In genomic region chr1:137560389-137561268, GRCm38 (mm10) we compare ENCODE assay signal across 11 mouse cellular contexts.
A peak's percentile ranks its signal among the peaks of the same experiment; 100 is the strongest.
DNase-seq lines count a peak whose midpoint lies in the region; ATAC-seq lines count a peak whose summit lies in the region.
"Had no signal": no experiment of that assay in that cellular context is flagged by ENCODE, and none has a peak within 500 bp of the region (broad histone marks: within the 10 kb centered on the region; RNA-seq: fewer than 3 reads in every experiment).

No protein-coding gene starts in this region.

- WGBS in kidney, embryonic 15.5 days = 35% methylated on average over 11 of the region's 11 CpGs
- 37% methylated on average over 11 of the region's 11 CpGs for WGBS in limb, embryonic 15.5 days
- 69% methylated on average over 11 of the region's 11 CpGs for WGBS in forebrain, embryonic 11.5 days

- peak overlapping the region; percentile 54 for H3K27ac ChIP-seq in kidney, embryonic 15.5 days
- H3K27ac ChIP-seq in limb, embryonic 15.5 days = 0 out of 2 replicates have a peak overlapping the region, but pooled peaks have one; percentile 33
- no peak overlapping the region for H3K27ac ChIP-seq in forebrain, embryonic 11.5 days (ENCODE audit: low read depth, low read length)
- H3K27ac ChIP-seq: hindbrain, embryonic 14.5 days had no signal

- no peaks in the 10 kb centered on the region for H3K27me3 ChIP-seq in kidney, embryonic 15.5 days
- H3K27me3 ChIP-seq in limb, embryonic 15.5 days = no peaks in the 10 kb centered on the region
- no peaks in the 10 kb centered on the region for H3K27me3 ChIP-seq in forebrain, embryonic 11.5 days (ENCODE audit: control insufficient read depth, insufficient read depth, low read length)

- 0 out of 2 replicates have a peak, but pooled peaks cover 3% of the 10 kb centered on the region for H3K4me1 ChIP-seq in kidney, embryonic 15.5 days
- H3K4me1 ChIP-seq in limb, embryonic 15.5 days = peaks cover 15% of the 10 kb centered on the region
- H3K4me1 ChIP-seq in forebrain, embryonic 11.5 days (replicated peaks; ENCODE audit: control insufficient read depth, insufficient read depth, low read length) = no peaks in the 10 kb centered on the region

- H3K9ac ChIP-seq in kidney, embryonic 15.5 days = no peak overlapping the region
- no peak overlapping the region for H3K9ac ChIP-seq in limb, embryonic 15.5 days
- H3K9ac ChIP-seq in forebrain, embryonic 11.5 days (ENCODE audit: low read length) = no peak overlapping the region
- H3K9ac ChIP-seq: hindbrain, embryonic 14.5 days had no signal

- H3K4me2 ChIP-seq in kidney, embryonic 15.5 days = no peak overlapping the region
- no peak overlapping the region for H3K4me2 ChIP-seq in limb, embryonic 15.5 days
- no peak overlapping the region for H3K4me2 ChIP-seq in forebrain, embryonic 11.5 days (ENCODE audit: low read depth, low read length, severe bottlenecking)
- H3K4me2 ChIP-seq: hindbrain, embryonic 14.5 days had no signal

- H3K9me3 ChIP-seq in kidney, embryonic 15.5 days (replicated peaks) = no peaks in the 10 kb centered on the region
- no peaks in the 10 kb centered on the region for H3K9me3 ChIP-seq in limb, embryonic 15.5 days
- no peaks in the 10 kb centered on the region for H3K9me3 ChIP-seq in forebrain, embryonic 11.5 days (ENCODE audit: control insufficient read depth, low read length)

- ATAC-seq in kidney, embryonic 15.5 days (replicated peaks; ENCODE audit: low FRiP score) = peak; percentile 75; the same call in 1 of the 2 replicates
- ATAC-seq in limb, embryonic 15.5 days (ENCODE audit: insufficient number of reproducible peaks, low FRiP score, low TSS enrichment, low read depth) = 0 out of 2 replicates have a peak, but pooled peaks have one; percentile 72
- ATAC-seq in forebrain, embryonic 11.5 days (replicated peaks; ENCODE audit: low FRiP score) = no peak

- no peaks in the 10 kb centered on the region for H3K36me3 ChIP-seq in kidney, embryonic 15.5 days
- no peaks in the 10 kb centered on the region for H3K36me3 ChIP-seq in limb, embryonic 15.5 days
- no peaks in the 10 kb centered on the region for H3K36me3 ChIP-seq in forebrain, embryonic 11.5 days (ENCODE audit: control insufficient read depth, insufficient read depth, low read length)

- H3K4me3 ChIP-seq in kidney, embryonic 15.5 days (replicated peaks) = no peak overlapping the region
- H3K4me3 ChIP-seq in limb, embryonic 15.5 days = no peak overlapping the region
- no peak overlapping the region for H3K4me3 ChIP-seq in forebrain, embryonic 11.5 days (ENCODE audit: low read depth, low read length)

- DNase-seq in kidney, adult 18-20 months = no peak
- peak; percentile 28 for DNase-seq in 3134 (ENCODE audit: extremely low read depth, insufficient read length, low spot score)
- peak; percentile 17 for DNase-seq in 3T3-L1 (ENCODE audit: low read depth, low spot score)
- DNase-seq in forebrain, embryonic 11.5 days (ENCODE audit: low spot score) = no peak
- DNase-seq in urinary bladder, postnatal 25 days (ENCODE audit: low spot score) = no peak
- DNase-seq: cerebellum, postnatal 25 days; kidney, postnatal 36 days; thymus, postnatal 14 days had no signal

Comparison
In these comparisons a context has a peak if more than half of its experiments do, and no peak if none do; other contexts are left out.
1. DNase-seq: peak in 3134 (single experiment) and 3T3-L1 (single experiment); none in kidney, adult 18-20 months (single experiment), forebrain, embryonic 11.5 days (single experiment) and urinary bladder, postnatal 25 days (single experiment).